10 mouse cellular contexts compared by ENCODE assay signal in genomic region chr5:31326850-31327249, GRCm38 (mm10). TPM values are rescaled to one million over a fixed set of nuclear protein-coding genes. Genes with fewer than 3 reads are reported as not detected.
DNase-seq lines count a peak whose midpoint lies in the region; ATAC-seq lines count a peak whose summit lies in the region.
"Had no signal": no experiment of that assay in that cellular context is flagged by ENCODE, and none has a peak within 500 bp of the region (broad histone marks: within the 10 kb centered on the region; RNA-seq: fewer than 3 reads in every experiment).

No protein-coding gene starts in this region.

- no peak for ATAC-seq in liver, embryonic 11.5 days (replicated peaks; ENCODE audit: low FRiP score)
- ATAC-seq in embryonic facial prominence, embryonic 11.5 days (replicated peaks; ENCODE audit: insufficient number of reproducible peaks, low FRiP score, low TSS enrichment, low read depth), result no peak
- no peak for ATAC-seq in intestine, embryonic 15.5 days

- 22% methylated on average over 5 of the region's 5 CpGs for WGBS in liver, embryonic 11.5 days
- 14% methylated on average over 5 of the region's 5 CpGs for WGBS in embryonic facial prominence, embryonic 11.5 days
- 15% methylated on average over 5 of the region's 5 CpGs for WGBS in intestine, embryonic 15.5 days

- H3K9ac ChIP-seq in liver, embryonic 11.5 days (ENCODE audit: low read depth, low read length), result no peak overlapping the region
- H3K9ac ChIP-seq in embryonic facial prominence, embryonic 11.5 days (replicated peaks; ENCODE audit: low read length), result no peak overlapping the region
- H3K9ac ChIP-seq in intestine, embryonic 15.5 days, result no peak overlapping the region

- no peak overlapping the region for H3K27ac ChIP-seq in liver, embryonic 11.5 days (ENCODE audit: low read depth, low read length)
- no peak overlapping the region for H3K27ac ChIP-seq in embryonic facial prominence, embryonic 11.5 days (replicated peaks; ENCODE audit: low read depth, low read length)
- H3K27ac ChIP-seq in intestine, embryonic 15.5 days, result no peak overlapping the region
- H3K27ac ChIP-seq: macrophage had no signal

- peak; percentile 7 for DNase-seq in adrenal gland, postnatal 14 days
- DNase-seq in adrenal gland, postnatal 4 days (ENCODE audit: low spot score in 2 of 2), result no peak
- peak; percentile 7 for DNase-seq in liver
- no peak for DNase-seq in liver, embryonic 11.5 days (ENCODE audit: low spot score)
- DNase-seq in embryonic facial prominence, embryonic 11.5 days (ENCODE audit: low spot score), result peak; percentile 18
- peak; percentile 52 for DNase-seq in splenic B cell, adult 2 months (ENCODE audit: low read depth, low spot score)
- DNase-seq in T-cell, adult 2 months (ENCODE audit: low spot score), result no peak

- H3K36me3 ChIP-seq in liver, embryonic 11.5 days (ENCODE audit: control insufficient read depth, insufficient read depth, low read length), result no peaks in the 10 kb centered on the region
- no peaks in the 10 kb centered on the region for H3K36me3 ChIP-seq in embryonic facial prominence, embryonic 11.5 days (replicated peaks; ENCODE audit: control insufficient read depth, insufficient read depth, low read depth, low read length)
- no peaks in the 10 kb centered on the region for H3K36me3 ChIP-seq in splenic B cell, adult 2 months (ENCODE audit: control insufficient read depth, insufficient read depth, low read length, poor library complexity, severe bottlenecking)
- no peaks in the 10 kb centered on the region for H3K36me3 ChIP-seq in intestine, embryonic 15.5 days

- no peaks in the 10 kb centered on the region for H3K4me1 ChIP-seq in liver, embryonic 11.5 days (replicated peaks; ENCODE audit: control insufficient read depth, insufficient read depth, low read length)
- H3K4me1 ChIP-seq in embryonic facial prominence, embryonic 11.5 days (ENCODE audit: control insufficient read depth, insufficient read depth, low read length), result no peaks in the 10 kb centered on the region
- H3K4me1 ChIP-seq in intestine, embryonic 15.5 days (replicated peaks), result no peaks in the 10 kb centered on the region

- H3K9me3 ChIP-seq in liver, embryonic 11.5 days (ENCODE audit: control insufficient read depth, low read length), result no peaks in the 10 kb centered on the region
- no peaks in the 10 kb centered on the region for H3K9me3 ChIP-seq in embryonic facial prominence, embryonic 11.5 days (replicated peaks; ENCODE audit: control insufficient read depth, low read length)
- H3K9me3 ChIP-seq in intestine, embryonic 15.5 days, result no peaks in the 10 kb centered on the region

- no peak overlapping the region for H3K4me2 ChIP-seq in liver, embryonic 11.5 days
- H3K4me2 ChIP-seq in embryonic facial prominence, embryonic 11.5 days (ENCODE audit: low read depth, low read length), result no peak overlapping the region
- no peak overlapping the region for H3K4me2 ChIP-seq in intestine, embryonic 15.5 days (replicated peaks)

- no peak overlapping the region for H3K4me3 ChIP-seq in liver, embryonic 11.5 days (ENCODE audit: low read depth, low read length)
- no peak overlapping the region for H3K4me3 ChIP-seq in embryonic facial prominence, embryonic 11.5 days (ENCODE audit: low read depth, low read length)
- H3K4me3 ChIP-seq in intestine, embryonic 15.5 days (replicated peaks), result no peak overlapping the region

- H3K27me3 ChIP-seq in liver, embryonic 11.5 days (replicated peaks; ENCODE audit: control insufficient read depth, insufficient read depth, low read length), result no peaks in the 10 kb centered on the region
- no peaks in the 10 kb centered on the region for H3K27me3 ChIP-seq in embryonic facial prominence, embryonic 11.5 days (ENCODE audit: control insufficient read depth, insufficient read depth, low read length)
- no peaks in the 10 kb centered on the region for H3K27me3 ChIP-seq in splenic B cell, adult 2 months (ENCODE audit: control insufficient read depth, insufficient read depth, low read length, poor library complexity, severe bottlenecking)
- H3K27me3 ChIP-seq in intestine, embryonic 15.5 days (replicated peaks), result no peaks in the 10 kb centered on the region; the same call in 1 of the 2 replicates

RNA-seq across cellular contexts. Expression of gene Gckr, which starts 29.6 kb away (rescaled TPM):
- 1.6 and 13.8 TPM in 2 replicates for total RNA-seq in adrenal gland, postnatal 14 days (2021)
- total RNA-seq in adrenal gland, postnatal 4 days (2021), result 10 to 100 TPM in 1 of 2 experiments, under 1 TPM in 1; 0.39 to 17.9 TPM
- 11.3 and 12.1 TPM in 2 replicates for polyA plus RNA-seq in liver, embryonic 11.5 days (2014; fragmentation: Nextera tagmentation; extraction: Ambion mirVana)
- polyA plus RNA-seq in embryonic facial prominence, embryonic 11.5 days (2014; fragmentation: Nextera tagmentation; extraction: Ambion mirVana), result 0.48 and 0.49 TPM in 2 replicates
- 0.52 and 0.54 TPM in 2 replicates for polyA plus RNA-seq in intestine, embryonic 15.5 days (2015; fragmentation: Nextera tagmentation; extraction: Ambion mirVana)
- polyA plus RNA-seq: C2C12, macrophage had no signal

RNA-seq across cellular contexts. Expression of gene Fndc4, which starts 31.0 kb away (rescaled TPM):
- total RNA-seq in adrenal gland, postnatal 14 days (2021), result 10.9 and 12.2 TPM in 2 replicates
- total RNA-seq in adrenal gland, postnatal 4 days (2021), result 10 to 100 TPM; 12.8 to 18.3 TPM
- polyA plus RNA-seq in liver, embryonic 11.5 days (2014; fragmentation: Nextera tagmentation; extraction: Ambion mirVana), result 24.2 TPM in 2 replicates
- 58.2 and 67.5 TPM in 2 replicates for polyA plus RNA-seq in embryonic facial prominence, embryonic 11.5 days (2014; fragmentation: Nextera tagmentation; extraction: Ambion mirVana)
- polyA plus RNA-seq in intestine, embryonic 15.5 days (2015; fragmentation: Nextera tagmentation; extraction: Ambion mirVana), result 27.9 and 29.6 TPM in 2 replicates
- polyA plus RNA-seq: macrophage had no signal

RNA-seq across cellular contexts. Expression of gene Ift172, which starts 35.9 kb away (rescaled TPM):
- 36.0 and 41.5 TPM in 2 replicates for total RNA-seq in adrenal gland, postnatal 14 days (2021)
- 10 to 100 TPM; 40.8 to 44.9 TPM for total RNA-seq in adrenal gland, postnatal 4 days (2021)
- polyA plus RNA-seq in liver, embryonic 11.5 days (2014; fragmentation: Nextera tagmentation; extraction: Ambion mirVana), result 15.3 and 17.4 TPM in 2 replicates
- polyA plus RNA-seq in embryonic facial prominence, embryonic 11.5 days (2014; fragmentation: Nextera tagmentation; extraction: Ambion mirVana), result 31.2 and 38.6 TPM in 2 replicates
- polyA plus RNA-seq in intestine, embryonic 15.5 days (2015; fragmentation: Nextera tagmentation; extraction: Ambion mirVana), result 20.1 and 21.4 TPM in 2 replicates

Comparison
In these comparisons a context has a peak if more than half of its experiments do, and no peak if none do; other contexts are left out.
1. DNase-seq: peak in adrenal gland, postnatal 14 days (single experiment), liver (single experiment), embryonic facial prominence, embryonic 11.5 days (single experiment) and splenic B cell, adult 2 months (single experiment); none in adrenal gland, postnatal 4 days (0 of 2), liver, embryonic 11.5 days (single experiment) and T-cell, adult 2 months (single experiment).